Mouse (Mus musculus) liver, adult 2 months (tissue): Measurements from ENCODE around the gene Phldb2.

Experiments used
- CTCF ChIP-seq: fragments of 200-500 bp; IDR thresholded peaks from 2 replicates; pipeline ENCODE4 v1.5.1; 2011; ENCODE audit warnings: low read depth, low read length, control low read depth
- POLR2A ChIP-seq: fragments of 200-500 bp; IDR thresholded peaks from 2 replicates; pipeline ENCODE4 v1.6.1; 2011; ENCODE audit warnings: low read length, control low read depth; ENCODE audit not compliant: insufficient read depth; ENCODE audit errors: extremely low read depth

- TF ChIP-seq POLR2A (no peak), CTCF (no peak)
Observed at GRCm38 (mm10) chr16:45765801-45766494, 187.4 kb downstream of the Phldb2 start.
